Mouse (Mus musculus) embryo, embryonic 11 days (tissue): ENCODE results near the gene 1700024P04Rik.
A peak's percentile ranks its signal among the peaks of the same experiment; 100 is the strongest.
"Not testable (repeated sequence)": the region's sequence is repeated elsewhere in the genome, so short reads cannot be mapped to it uniquely, and the experiment has no call there.

Source experiments
- DNase-seq: peaks from one replicate; pipeline ENCODE4 v3.0.0-alpha.2; 2015

1700024P04Rik gene

DNA sequence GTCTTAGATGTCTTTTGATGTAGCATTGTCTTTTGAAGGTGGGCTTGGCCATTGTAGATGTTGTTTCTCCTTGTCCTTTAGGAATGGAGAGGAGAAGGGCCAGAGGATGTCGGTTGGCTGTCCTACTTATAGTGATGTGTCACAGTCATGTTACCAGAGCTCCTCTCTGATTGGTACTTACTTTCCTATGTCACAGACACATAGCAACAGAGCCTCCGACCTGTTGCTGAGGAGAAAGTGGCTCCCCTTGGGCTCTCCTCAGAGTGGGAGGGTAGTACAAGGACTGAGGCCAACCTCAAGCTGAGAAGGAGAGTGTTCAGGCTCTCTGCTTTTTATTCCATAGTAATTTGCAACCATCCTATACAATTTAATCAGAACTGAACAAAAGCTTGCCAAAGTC, at the start of gene 1700024P04Rik:
Gene 1700024P04Rik (minus strand): TSS at position 101 of the 400 bp plus-strand sequence.
- DNase-seq: no peak

DNA sequence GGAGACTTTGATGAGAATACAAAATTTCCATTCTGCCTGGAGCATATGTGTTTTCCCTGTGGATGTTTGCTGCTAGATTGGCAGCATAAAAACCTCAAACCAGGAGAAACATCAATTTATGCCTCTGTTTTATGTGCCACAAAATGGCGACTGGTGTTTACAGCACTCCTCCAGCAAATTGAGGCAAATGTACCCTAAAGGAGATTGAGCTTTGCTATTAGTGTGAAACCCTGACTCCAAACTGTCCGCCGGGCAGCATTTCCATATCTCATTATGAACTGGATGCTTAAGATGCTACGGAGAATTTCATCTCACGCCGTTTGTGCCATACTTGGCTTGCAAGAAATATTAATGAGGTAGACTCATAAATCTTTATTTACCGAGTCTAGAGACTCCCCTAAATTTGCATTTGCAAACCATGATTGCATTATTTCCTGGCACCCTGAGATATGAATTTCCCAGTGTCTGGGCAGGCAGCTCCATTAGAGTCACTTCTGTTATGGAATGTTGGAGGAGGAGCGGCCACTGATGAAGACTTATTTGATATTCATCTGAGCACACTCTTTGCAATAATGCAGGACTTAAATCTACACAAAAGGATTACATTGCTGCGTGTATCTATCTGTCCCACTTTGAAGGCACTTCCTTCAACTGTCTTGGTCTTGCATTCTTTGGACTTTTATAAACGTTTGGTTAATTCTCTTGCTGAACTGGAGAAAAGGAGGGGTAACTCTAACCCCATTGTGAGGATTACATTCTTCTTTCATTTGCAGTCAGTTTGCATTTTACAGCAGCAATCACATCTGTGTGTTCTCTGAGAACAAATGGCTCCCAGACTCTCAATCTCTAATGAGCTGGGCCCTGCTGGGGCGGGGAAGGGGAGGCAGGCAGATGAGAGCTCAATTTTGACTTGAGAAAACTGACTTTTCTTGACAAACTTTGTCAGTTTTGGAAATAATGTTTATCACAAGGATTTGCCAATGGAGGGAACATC, 47.2 kb upstream of the 1700024P04Rik start:
- no peak for DNase-seq

GRCm38 (mm10) chr13:99030579-99031200, 46.3 kb upstream of the 1700024P04Rik start:
- DNase-seq: peak; percentile 18

DNA sequence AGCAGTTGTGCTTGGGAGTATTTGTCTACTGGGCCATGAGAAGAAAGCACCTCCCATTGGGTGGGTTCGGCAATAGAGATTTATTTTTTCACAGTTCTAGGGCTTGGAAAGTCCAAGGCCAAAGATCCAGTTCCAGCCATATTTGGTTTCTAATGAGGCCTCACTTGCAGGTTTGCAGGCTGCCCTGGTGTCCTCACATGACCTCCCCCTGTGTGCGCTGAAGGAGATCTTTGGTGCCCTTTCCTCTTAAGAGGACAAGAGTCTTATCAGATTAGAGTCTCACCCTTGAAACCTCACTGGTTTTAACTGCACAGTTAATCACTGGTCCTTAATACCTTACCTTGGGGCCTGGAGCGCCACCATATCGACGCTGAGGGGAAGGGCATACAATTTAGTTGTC, 40.9 kb upstream of the 1700024P04Rik start:
- no peak for DNase-seq

DNA sequence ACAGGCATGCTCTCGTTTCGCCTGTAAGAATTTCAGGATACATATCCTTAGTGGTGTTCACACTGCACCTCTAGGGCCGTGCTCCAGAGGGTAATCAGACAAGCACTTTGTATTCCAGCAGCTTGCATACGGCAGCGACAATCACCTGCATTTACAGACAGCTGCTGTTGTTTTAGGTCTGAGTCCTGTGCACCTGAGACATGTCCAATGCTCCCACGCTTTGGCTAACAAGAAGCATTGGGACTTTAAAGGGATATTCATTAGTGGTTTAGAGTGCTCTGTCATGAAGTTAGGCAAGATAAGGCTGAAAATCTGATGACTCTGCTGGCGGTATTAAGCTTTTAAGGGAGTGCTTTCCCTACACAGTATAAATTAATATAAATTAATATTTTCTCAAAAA, 37.7 kb upstream of the 1700024P04Rik start:
- no peak for DNase-seq

DNA sequence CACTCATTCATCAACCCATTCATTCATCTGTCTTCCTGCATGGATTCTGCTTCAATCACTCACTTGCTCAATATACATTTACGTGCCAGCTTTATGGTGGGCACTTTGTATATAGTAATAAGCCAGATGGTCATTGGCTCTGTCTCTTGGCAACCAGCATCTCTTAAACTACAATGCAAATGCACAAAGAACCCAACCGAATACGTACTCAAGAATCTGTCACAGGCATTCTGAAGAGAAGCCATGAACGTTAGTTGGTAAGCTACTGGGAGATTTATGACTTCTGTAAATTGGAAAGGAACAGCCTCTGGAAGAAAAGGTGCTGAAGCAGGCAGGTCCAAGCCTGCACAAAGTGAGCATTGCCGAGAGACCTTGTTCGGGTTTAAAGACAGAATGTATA, 36.8 kb upstream of the 1700024P04Rik start:
- no peak for DNase-seq

- no peak for DNase-seq
Observed at GRCm38 (mm10) chr13:99019831-99020669, 35.7 kb upstream of the 1700024P04Rik start.

- DNase-seq: peak; percentile 64
Observed at GRCm38 (mm10) chr13:99018526-99019201, 34.3 kb upstream of the 1700024P04Rik start.

GRCm38 (mm10) chr13:99016696-99017095, 32.3 kb upstream of the 1700024P04Rik start:
- DNase-seq: no peak

DNA sequence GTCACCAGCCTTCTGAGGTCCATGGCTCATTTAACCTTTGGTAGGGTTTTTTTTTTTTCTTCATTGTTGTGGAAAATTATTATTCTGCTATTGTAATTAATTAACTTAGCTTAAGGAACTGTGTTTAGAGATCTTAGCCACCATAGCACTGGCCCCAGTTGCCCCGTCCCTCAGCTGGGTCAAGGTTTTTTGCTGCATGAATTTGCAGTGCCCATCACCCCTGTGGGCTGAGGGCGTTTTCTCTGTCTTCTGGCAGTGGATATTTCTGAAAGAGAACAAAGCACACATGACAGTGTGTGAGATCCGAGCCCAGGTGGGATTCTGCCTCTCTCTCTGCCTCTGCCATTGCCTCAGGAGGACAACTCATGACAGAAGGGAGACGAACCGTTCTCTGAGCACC, 28.5 kb upstream of the 1700024P04Rik start:
- no peak for DNase-seq

DNA sequence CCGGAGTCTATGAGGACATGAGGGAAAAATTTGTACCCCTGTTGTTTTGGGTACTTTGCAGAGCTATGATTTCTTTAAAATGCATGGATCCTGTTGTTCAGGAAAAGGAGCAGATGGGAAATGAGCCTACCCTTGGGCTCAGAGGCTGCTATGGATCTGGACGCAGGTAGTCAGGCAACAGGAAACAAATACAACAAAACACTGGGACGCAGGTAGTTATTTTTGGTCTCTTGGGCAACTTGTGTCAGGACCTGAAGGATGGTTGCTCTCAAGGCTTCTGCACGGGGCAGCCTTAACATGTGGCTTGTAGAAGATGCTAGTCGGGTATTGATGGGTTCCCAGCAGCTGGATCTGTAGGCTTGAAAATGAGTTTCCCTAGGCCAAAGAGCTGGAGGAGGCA, 23.6 kb upstream of the 1700024P04Rik start:
- DNase-seq: no peak

DNA sequence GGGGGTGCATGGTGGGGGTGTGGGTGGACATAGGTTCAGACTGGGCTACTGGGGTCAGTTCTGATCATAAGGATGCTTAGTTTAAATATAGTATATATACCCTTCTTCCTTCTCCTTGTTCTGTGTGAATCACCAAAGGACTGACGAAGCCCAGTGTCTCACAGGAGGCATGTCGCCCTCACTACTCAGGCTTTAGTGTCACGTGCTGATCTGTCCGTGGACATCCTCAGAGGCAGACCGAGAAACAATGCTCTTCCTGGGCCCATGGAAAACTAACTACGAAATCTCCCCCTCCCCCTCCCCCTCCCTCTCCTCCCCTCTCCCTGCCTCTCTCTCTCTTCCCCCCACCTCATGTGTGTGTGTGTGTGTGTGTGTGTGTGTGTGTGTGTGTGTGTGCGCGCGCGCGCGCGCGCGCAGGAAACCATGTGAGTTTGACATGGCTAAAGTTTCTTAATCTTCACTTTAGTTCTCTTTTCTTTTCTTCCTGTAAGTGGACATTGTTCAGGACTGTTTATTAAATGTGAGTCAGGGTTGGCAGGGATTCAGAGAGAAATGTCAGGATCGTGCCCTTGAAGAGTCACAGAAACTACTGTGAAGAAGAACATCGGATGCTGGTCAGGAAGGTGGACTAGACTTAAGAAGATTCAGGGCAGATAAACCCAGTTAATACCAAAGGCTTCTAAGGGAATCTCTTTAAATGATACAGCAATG, 22.2 kb upstream of the 1700024P04Rik start:
- DNase-seq: no peak

- DNase-seq: not testable (repeated sequence)
Observed at GRCm38 (mm10) chr13:99001652-99002051, 17.3 kb upstream of the 1700024P04Rik start.

GRCm38 (mm10) chr13:98997025-98997424, 12.7 kb upstream of the 1700024P04Rik start:
- no peak for DNase-seq

DNA sequence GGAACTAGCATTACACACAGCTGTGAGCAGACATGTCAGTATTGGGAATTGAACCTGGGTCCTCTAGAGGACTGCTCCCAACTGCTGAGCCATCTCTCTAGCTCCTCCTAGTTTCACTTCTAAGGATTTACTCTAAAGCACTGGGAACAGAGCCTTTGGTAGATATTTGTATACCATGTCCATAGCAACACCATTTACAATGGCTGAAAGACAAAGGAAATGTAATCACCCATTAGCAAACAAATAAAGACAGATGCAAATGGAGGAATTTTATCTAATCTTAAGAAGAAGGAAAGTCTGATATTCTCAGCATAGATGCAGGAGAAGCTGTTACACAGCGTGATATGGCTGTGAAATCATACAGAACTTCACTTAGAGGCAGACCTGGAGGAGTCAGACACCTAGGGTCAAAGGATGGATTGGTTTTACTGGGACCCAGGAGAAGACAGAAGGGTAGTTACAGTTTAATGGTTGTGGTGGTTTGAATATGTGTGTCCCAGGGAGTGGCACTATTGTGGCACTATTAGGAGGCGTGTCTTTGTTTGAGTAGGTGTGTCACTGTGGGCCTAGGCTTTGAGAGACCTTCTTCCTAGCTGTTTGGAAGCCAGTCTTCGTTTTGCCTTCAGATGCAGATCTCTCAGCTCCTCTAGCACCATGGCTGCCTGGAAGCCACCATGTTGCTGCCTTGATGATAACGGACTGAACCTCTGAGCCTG, 7.1 kb downstream of the 1700024P04Rik start:
- DNase-seq: no peak

- DNase-seq: not testable (repeated sequence)
Observed at GRCm38 (mm10) chr13:98976022-98976421, 8.3 kb downstream of the 1700024P04Rik start.

DNA sequence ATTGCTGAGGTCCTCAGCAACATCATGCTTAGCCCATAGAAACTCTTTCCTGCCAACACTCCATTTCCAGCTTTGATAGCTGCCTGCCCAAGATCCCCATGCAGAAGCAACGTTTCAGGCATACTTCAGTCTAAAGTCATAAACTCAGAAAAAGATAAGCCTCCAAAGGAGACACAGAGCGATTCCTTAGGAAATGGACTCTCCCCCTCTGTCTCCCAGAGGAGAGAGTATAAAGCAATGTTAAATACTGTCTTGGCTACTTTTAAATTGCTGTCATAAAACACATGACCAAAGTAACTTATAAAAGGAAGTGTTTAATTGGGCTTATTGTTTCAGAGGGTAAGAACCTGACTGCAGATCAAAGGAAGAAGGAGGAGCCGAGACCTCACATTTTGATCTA, 12.3 kb downstream of the 1700024P04Rik start:
- no peak for DNase-seq

GRCm38 (mm10) chr13:98971641-98972040, 12.7 kb downstream of the 1700024P04Rik start:
- no peak for DNase-seq

DNA sequence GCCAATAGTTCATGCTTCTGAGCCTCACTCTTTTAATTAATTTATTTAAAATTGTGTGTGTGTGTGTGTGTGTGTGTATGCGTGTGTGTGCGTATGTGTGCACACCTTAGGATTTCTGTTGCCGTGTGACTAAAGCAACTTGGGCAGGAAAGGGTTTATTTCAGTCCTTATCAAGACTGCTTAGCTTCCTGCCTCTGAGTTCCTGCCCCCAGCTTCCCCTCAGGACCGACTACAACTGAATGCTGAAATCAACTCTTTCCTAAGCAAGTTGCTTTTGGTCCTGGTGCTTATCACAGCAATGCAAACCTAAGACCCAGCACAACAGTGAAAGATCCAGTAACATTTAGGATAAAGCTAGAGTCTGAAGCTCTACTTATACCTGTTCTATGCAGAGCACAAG, 15.8 kb downstream of the 1700024P04Rik start:
- no peak for DNase-seq

GRCm38 (mm10) chr13:98967942-98968341, 16.4 kb downstream of the 1700024P04Rik start:
- no peak for DNase-seq

- DNase-seq: no peak
Observed at GRCm38 (mm10) chr13:98966583-98966982, 17.8 kb downstream of the 1700024P04Rik start.
